Mouse (Mus musculus): ENCODE results near the gene Col2a1.

The Col2a1 gene

DNA sequence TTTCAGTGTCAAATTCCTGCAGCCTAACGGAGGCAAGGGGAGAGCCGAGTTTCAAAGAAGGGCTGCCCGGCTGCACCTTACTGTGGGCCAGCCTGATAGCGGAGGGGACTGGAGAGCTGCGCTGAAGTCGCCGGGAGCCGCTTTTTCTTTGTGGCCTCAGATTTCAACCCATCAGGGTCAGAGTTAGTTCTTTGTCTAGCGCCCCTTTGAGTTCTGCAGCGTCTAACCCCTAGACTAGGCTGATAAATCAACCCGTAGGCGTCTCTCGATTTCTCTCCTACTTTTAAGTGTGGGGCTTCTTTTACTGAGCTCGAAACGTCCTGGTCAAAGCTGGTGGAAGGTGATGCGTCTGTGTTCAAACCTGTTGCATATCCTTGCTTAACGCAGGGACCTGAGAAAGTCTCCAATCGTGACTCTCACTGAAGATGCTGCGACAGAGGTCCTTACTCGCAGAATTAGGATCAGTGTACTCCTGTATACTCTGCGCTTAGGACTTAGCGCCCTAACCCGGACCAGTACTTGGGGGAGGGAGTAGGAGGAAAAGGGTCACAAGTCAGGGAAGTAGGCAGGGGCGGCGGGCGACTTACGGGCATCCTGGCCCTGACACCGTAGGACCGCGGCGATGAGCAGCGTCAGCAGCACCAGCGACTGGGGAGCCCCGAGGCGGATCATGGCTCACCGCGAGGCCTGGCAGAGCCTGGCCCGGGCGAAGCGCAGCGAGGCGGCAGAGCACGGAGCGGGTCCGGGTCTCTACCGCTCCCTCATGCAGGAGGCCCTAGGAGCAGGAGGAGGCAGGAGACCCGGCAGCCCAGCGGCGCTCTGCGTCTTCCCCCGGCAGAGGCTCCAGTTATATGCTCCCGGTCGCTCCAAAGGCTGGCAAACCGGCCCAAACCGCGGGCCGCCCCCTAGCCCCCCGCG is at the start of gene Col2a1:
TSS of gene Col2a1 (minus strand) at position 874 of the 918 bp plus-strand sequence.
- DNase-seq (ENCODE audit: low spot score) = no peak

GRCm38 (mm10) chr15:98051685-98052084 is 47.2 kb upstream of the Col2a1 start:
- DNase-seq (ENCODE audit: low spot score) = no peak

- DNase-seq (ENCODE audit: low spot score) = no peak
Observed at GRCm38 (mm10) chr15:98048918-98049700, 44.6 kb upstream of the Col2a1 start.

GRCm38 (mm10) chr15:98044387-98044786 is 39.9 kb upstream of the Col2a1 start:
- DNase-seq (ENCODE audit: low spot score) = no peak

GRCm38 (mm10) chr15:98043967-98044366 is 39.5 kb upstream of the Col2a1 start:
- DNase-seq (ENCODE audit: low spot score) = no peak

DNA sequence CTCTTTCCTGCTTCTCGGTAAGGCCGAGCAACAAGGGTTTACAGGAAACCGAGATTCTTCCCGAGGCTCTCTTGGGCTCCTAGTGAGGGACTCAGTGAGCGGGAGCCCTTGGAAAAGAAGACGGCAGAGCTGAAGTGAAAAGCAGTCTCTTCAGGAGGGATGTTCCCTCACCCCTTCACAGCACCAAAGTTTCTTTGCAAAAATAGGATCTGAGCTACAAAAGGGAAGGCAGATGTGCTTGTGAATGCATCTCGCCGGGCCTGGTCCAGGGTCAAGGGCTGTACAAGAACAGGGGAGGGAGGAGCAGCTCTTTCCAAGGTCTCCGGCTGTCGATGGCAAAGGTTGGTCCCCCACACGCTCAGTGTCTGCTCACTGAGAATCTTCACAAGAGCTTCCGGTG is 38.0 kb upstream of the Col2a1 start:
- DNase-seq (ENCODE audit: low spot score) = no peak

GRCm38 (mm10) chr15:98039682-98040081 is 35.2 kb upstream of the Col2a1 start:
- no peak for DNase-seq (ENCODE audit: low spot score)

DNA sequence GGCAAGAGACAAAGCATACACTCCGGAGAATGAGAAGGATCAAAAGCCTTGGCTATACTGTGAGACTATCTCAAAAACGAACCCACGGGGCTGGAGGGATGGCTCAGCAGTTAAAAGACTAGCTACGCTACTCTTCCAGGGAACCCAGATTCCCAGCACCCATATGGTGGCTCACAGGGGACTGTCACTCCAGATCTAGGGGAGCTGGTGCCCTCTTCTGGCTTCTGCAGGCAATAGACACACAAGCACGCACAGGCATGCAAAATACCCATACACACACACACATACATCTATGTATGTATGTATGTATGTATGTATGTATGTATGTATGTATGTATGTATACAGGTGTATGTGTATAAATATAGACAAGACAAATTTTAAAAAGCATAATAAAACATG is 32.1 kb upstream of the Col2a1 start:
- no peak for DNase-seq (ENCODE audit: low spot score)

GRCm38 (mm10) chr15:98035076-98035755 is 30.7 kb upstream of the Col2a1 start:
- no peak for DNase-seq (ENCODE audit: low spot score)

GRCm38 (mm10) chr15:98033233-98033748 is 28.8 kb upstream of the Col2a1 start:
- no peak for DNase-seq (ENCODE audit: low spot score)

- DNase-seq (ENCODE audit: low spot score) = no peak
Observed at GRCm38 (mm10) chr15:98029798-98030197, 25.3 kb upstream of the Col2a1 start.

- no peak for DNase-seq (ENCODE audit: low spot score)
Observed at GRCm38 (mm10) chr15:98026967-98027904, 22.7 kb upstream of the Col2a1 start.

DNA sequence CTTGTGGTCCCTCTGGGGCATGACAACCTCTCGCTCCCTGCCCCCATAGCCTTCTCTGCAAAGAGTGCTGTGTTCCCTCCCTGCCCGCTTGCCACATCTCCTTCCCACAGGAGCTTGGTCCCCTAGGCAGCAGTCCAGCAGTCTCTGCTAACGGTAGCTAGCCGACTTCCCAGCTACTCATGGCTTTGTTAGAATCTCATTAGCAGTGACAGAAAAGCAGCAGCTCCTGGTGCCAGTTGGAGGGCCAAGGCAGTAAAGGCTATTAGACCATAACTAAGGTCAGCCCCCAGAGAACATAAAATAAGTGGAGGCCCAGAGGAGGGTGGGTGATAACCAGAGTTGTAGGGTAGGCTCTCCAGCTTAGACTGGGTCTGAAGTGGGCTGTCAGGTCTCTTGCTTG is 21.1 kb upstream of the Col2a1 start:
- no peak for DNase-seq (ENCODE audit: low spot score)

DNA sequence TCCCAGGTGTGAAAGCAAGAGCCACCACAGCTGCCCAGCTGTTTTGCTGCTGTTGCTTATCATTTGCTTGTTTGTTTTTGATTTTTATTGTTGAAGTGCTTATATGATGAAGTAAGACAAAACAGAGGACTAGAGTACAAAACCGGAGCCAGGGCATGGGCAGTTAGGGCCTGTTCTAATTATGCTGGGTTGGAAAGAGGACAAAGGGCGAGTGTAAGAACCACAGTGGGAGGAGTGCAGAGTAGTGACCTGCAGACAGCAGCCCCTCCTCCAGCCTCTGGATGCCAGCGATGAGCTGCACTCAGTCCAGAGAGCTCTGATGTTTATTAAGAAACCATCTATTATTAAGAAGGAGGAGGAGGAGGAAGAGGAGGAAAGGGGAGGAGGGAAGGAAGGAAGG is 18.6 kb upstream of the Col2a1 start:
- no peak for DNase-seq (ENCODE audit: low spot score)

DNA sequence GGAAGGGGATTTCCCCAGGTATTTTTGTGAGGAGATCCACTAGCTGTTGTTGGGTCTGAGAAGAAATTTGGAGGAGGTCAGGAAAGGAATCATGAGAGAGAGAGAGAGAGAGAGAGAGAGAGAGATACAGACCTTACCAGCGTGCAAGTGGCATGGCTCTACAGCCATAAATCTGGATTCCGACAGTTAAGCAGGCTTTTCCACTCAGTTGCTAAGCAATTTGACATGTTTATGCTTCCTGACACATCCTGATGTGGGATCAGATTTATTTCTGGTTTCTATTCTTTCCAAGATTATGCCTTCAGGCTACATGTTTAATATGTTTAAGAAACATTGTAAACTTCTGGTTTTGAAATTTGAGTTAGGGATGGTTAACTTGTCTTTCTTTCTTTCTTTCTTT is 17.4 kb upstream of the Col2a1 start:
- DNase-seq (ENCODE audit: low spot score) = peak; percentile 45

GRCm38 (mm10) chr15:98019047-98019446 is 14.6 kb upstream of the Col2a1 start:
- DNase-seq (ENCODE audit: low spot score) = peak; percentile 37

DNA sequence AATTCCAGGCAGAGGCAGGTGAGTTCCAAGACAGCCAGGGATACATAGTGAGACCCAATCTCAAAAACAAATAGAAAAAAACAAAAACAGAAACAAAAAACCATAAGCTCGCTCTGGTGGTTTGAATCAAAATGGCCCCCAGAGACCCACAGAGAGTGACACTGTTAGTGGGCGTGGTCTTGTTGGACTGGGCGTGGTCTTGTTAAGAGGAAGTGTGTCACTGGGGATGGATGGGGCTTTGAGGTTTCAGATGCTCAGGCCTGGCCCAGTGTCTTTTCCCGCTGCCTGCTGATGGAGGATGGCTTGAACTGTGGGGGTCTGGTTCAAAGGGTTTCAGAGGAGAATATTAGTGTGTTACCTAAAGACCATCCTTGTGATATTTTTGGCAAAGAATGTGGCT is 13.4 kb upstream of the Col2a1 start:
- no peak for DNase-seq (ENCODE audit: low spot score)

GRCm38 (mm10) chr15:98012810-98013209 is 8.3 kb upstream of the Col2a1 start:
- no peak for DNase-seq (ENCODE audit: low spot score)

DNA sequence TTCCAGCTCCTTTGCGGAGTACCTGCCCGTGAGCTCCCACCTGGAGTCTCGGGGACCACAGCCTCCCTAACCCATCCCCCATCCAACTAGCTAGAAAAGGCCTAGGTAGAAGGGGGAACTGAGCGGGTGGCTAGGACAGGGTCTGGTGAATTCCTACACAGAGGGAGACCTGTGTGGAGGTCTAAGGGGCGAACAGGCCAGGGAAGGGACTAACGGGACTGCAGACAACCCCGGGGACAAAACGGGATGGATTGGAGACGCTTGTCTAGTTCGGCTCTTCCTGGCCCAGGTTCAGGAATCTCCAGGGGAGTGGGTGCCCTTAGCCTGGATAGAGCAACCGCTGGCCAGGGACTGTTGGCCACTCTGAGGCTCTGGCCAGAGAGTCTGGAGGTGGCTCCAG is 686 bp upstream of the Col2a1 start:
- DNase-seq (ENCODE audit: low spot score) = no peak

DNA sequence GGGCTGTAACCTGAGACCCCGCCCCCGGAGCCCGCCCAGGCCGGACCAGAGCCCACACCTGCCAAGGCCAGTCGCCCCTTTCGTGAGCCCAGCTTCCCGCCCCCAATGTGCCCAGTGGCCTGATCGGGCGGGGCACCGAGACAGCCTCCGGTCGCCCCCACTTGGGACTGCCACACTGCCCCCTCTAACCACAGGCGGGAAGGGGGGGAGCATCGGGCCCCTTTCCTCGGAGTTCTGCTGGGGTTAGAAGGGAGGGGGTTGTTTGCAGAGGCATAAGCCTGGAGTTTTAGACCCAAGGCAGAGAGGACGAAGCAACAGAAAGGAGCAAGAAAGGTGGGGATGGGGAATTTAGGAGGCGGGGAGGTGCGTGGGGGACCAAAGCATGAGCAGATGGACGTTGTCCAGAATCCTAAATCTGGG is 255 bp upstream of the Col2a1 start:
- no peak for DNase-seq (ENCODE audit: low spot score)

Data from MN1 (cell line).